Mouse (Mus musculus) cerebellum, adult 2 months (tissue): ENCODE measurements at regions not wholly inside any gene's neighbourhood (a gene's known extent, or its start where the extent isn't known, plus 50 kb on each side); places are given as distances from the start of the nearest gene placed in this dataset.

Experiments used
- DNase-seq, 2 experiments: peaks; one replicate each; pipeline ENCODE4 v3.0.0; 2021
- H3K27ac ChIP-seq: fragments of 200-500 bp; 2 replicates; pipeline ENCODE4 v1.5.1; 2012; ENCODE audit warnings: low read length, control low read depth, inconsistent platforms; ENCODE audit not compliant: insufficient read depth
- H3K27me3 ChIP-seq: fragments of 200-500 bp; 2 replicates; pipeline ENCODE4 v1.6.1; 2012; ENCODE audit warnings: inconsistent platforms, mild to moderate bottlenecking, low read length, moderate library complexity; ENCODE audit not compliant: control insufficient read depth, insufficient read depth
- H3K4me1 ChIP-seq: fragments of 200-500 bp; 2 replicates; pipeline ENCODE4 v1.6.1; 2011; ENCODE audit warnings: low read length; ENCODE audit not compliant: control insufficient read depth, insufficient read depth
- H3K4me3 ChIP-seq: fragments of 200-500 bp; replicated peaks from 2 replicates; pipeline ENCODE3; 2011; ENCODE audit warnings: mild to moderate bottlenecking, low read depth, low read length, control low read depth; ENCODE audit not compliant: insufficient read depth
- CTCF ChIP-seq: fragments of 200-500 bp; IDR thresholded peaks from 2 replicates; pipeline ENCODE4 v1.5.1; 2011; ENCODE audit warnings: low read depth, mild to moderate bottlenecking, control low read depth, low read length, moderate library complexity, borderline replicate concordance; ENCODE audit not compliant: insufficient read depth
- POLR2A ChIP-seq: fragments of 200-500 bp; IDR thresholded peaks from 2 replicates; pipeline ENCODE4 v1.6.1; 2011; ENCODE audit warnings: low read length, control low read depth, borderline replicate concordance; ENCODE audit not compliant: insufficient read depth
- whole genome bisulfite sequencing: fragments of 180-500 bp; shearing (Covaris S2); methylation state at CpG from one replicate; pipeline ENCODE4 v1.1.7; 2018; 5-methylcytosine and 5-hydroxymethylcytosine counted together

GRCm38 (mm10) chr10:16994526-16994925 is 728.5 kb upstream of the Cited2 start:
- no peaks in the 10 kb centered on the region for H3K27me3 ChIP-seq
- H3K4me1 ChIP-seq, result peaks cover 2% of the 10 kb centered on the region; the same call in 1 of the 2 replicates
- H3K4me3 ChIP-seq, result no peak overlapping the region
- peak; percentile 61 to 84 for DNase-seq
- no peak for TF ChIP-seq POLR2A
- TF ChIP-seq CTCF, result no peak
- WGBS, result 7% methylated on average over 6 of the region's 6 CpGs
- peak overlapping the region; percentile 87; the same call in 1 of the 2 replicates for H3K27ac ChIP-seq

- 32% methylated on average over 1 of the region's 1 CpGs for WGBS
- DNase-seq, result no peak
- Histone ChIP-seq H3K4me3 (no peak overlapping the region), H3K27me3 (no peaks in the 10 kb centered on the region), H3K27ac (peak overlapping the region; percentile 87; the same call in 1 of the 2 replicates), H3K4me1 (no peaks in the 10 kb centered on the region; the same call in 1 of the 2 replicates)
- TF ChIP-seq POLR2A, result no peak
- no peak for TF ChIP-seq CTCF
Observed at GRCm38 (mm10) chr10:16995010-16995409, 728.0 kb upstream of the Cited2 start.

GRCm38 (mm10) chr10:16996820-16997466 is 726.1 kb upstream of the Cited2 start:
- no peak overlapping the region for H3K27ac ChIP-seq
- 91% methylated on average over 6 of the region's 6 CpGs for WGBS
- H3K4me3 ChIP-seq, result no peak overlapping the region
- H3K4me1 ChIP-seq, result no peaks in the 10 kb centered on the region; the same call in 1 of the 2 replicates
- TF ChIP-seq CTCF, result no peak
- no peak for TF ChIP-seq POLR2A
- no peak for DNase-seq
- no peaks in the 10 kb centered on the region for H3K27me3 ChIP-seq

GRCm38 (mm10) chr10:17001320-17001719 is 721.7 kb upstream of the Cited2 start:
- DNase-seq, result no peak
- WGBS, result 79% methylated on average over 8 of the region's 8 CpGs
- Histone ChIP-seq H3K4me3 (no peak overlapping the region), H3K4me1 (no peaks in the 10 kb centered on the region), H3K27ac (no peak overlapping the region), H3K27me3 (no peaks in the 10 kb centered on the region)
- TF ChIP-seq POLR2A (no peak), CTCF (no peak)

- Histone ChIP-seq H3K4me1 (no peaks in the 10 kb centered on the region), H3K4me3 (no peak overlapping the region), H3K27me3 (no peaks in the 10 kb centered on the region), H3K27ac (no peak overlapping the region)
- DNase-seq, result no peak
- 57% methylated on average over 4 of the region's 4 CpGs for WGBS
- no peak for TF ChIP-seq CTCF
- no peak for TF ChIP-seq POLR2A
Observed at GRCm38 (mm10) chr10:17003123-17003849, 719.7 kb upstream of the Cited2 start.

- H3K4me1 ChIP-seq, result no peaks in the 10 kb centered on the region
- no peak for DNase-seq
- TF ChIP-seq POLR2A (no peak), CTCF (no peak)
- no peak overlapping the region for H3K4me3 ChIP-seq
- 87% methylated on average over 4 of the region's 4 CpGs for WGBS
- no peaks in the 10 kb centered on the region for H3K27me3 ChIP-seq
- no peak overlapping the region for H3K27ac ChIP-seq
Observed at GRCm38 (mm10) chr10:17008683-17009082, 714.3 kb upstream of the Cited2 start.

- WGBS, result 92% methylated on average over 3 of the region's 3 CpGs
- no peak for DNase-seq
- no peaks in the 10 kb centered on the region for H3K4me1 ChIP-seq
- TF ChIP-seq POLR2A, result no peak
- no peak for TF ChIP-seq CTCF
- H3K27ac ChIP-seq, result no peak overlapping the region
- no peak overlapping the region for H3K4me3 ChIP-seq
- no peaks in the 10 kb centered on the region for H3K27me3 ChIP-seq
Observed at GRCm38 (mm10) chr10:17010047-17010446, 713.0 kb upstream of the Cited2 start.

GRCm38 (mm10) chr10:17011876-17012275 is 711.1 kb upstream of the Cited2 start:
- TF ChIP-seq CTCF, result no peak
- TF ChIP-seq POLR2A, result no peak
- DNase-seq, result no peak
- 46% methylated on average over 2 of the region's 2 CpGs for WGBS
- Histone ChIP-seq H3K27me3 (no peaks in the 10 kb centered on the region), H3K4me3 (no peak overlapping the region), H3K4me1 (no peaks in the 10 kb centered on the region), H3K27ac (no peak overlapping the region)
